Mouse (Mus musculus): ENCODE data around the gene Prdm10. TPM values are rescaled to one million over a fixed set of nuclear protein-coding genes. Genes with fewer than 3 reads are reported as not detected.

Gene Prdm10
- polyA plus RNA-seq, 1 experiment from 2014 or later: 5.4 TPM

GRCm38 (mm10) chr9:31266013-31266659 is 14.2 kb upstream of the Prdm10 start:
- no peaks in the 10 kb centered on the region for H3K9me3 ChIP-seq (replicated peaks)
- H3K9ac ChIP-seq: no peak overlapping the region
- H3K4me2 ChIP-seq (replicated peaks): no peak overlapping the region
- no peaks in the 10 kb centered on the region for H3K27me3 ChIP-seq
- no peak overlapping the region for H3K4me3 ChIP-seq (replicated peaks)
- peak; percentile 34; the same call in 1 of the 2 replicates for ATAC-seq (ENCODE audit: insufficient number of reproducible peaks, low FRiP score, low TSS enrichment, low read depth)
- H3K27ac ChIP-seq (replicated peaks): peak overlapping the region; percentile 17; the same call in 1 of the 2 replicates
- H3K4me1 ChIP-seq: peaks cover 8% of the 10 kb centered on the region
- WGBS: 56% methylated on average over 5 of the region's 5 CpGs
- H3K36me3 ChIP-seq: no peaks in the 10 kb centered on the region

DNA sequence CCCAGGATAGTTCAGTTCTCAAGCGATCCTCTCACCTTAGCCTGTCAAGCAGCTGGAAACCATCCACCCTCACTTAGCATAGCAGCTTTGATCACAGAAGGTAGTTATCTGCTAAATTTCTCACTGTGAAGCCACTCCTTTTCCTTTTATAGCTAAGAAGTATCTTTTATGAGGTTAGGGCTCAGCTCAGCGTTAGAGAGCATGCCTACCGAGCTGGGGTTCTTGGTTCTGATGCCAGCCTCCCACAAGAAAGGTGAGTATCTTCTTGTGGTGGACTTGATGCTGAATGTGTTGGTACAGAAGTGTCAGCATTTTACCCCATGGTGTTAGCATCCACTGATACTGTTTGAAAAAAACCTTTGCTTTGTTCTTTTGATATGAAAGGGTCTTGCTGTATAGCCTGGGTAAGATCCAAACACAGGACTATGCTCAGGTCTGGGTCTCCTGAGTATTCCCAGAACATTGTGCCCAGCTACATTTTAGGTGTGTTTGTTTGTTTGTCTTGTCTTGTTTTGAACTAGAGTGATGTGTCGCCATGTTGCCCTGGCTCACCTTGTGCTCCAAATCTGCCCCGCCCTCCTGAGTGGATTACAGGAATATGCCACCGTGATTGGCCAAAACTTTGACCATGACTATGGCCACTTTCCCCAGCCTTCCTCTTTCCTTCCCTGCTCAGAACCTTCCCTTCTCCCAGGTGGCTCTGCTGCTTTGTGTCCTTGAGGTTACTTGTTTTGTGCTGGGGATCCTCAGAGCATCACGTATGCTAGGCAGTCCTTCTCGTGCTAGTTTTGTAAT is 8.9 kb upstream of the Prdm10 start:
- Histone ChIP-seq H3K4me1 (peaks cover 4% of the 10 kb centered on the region; the same call in 1 of the 2 replicates), H3K27me3 (no peaks in the 10 kb centered on the region), H3K9ac (no peak overlapping the region), H3K36me3 (no peaks in the 10 kb centered on the region), H3K27ac (replicated peaks) (no peak overlapping the region), H3K4me3 (replicated peaks) (no peak overlapping the region), H3K9me3 (replicated peaks) (no peaks in the 10 kb centered on the region), H3K4me2 (replicated peaks) (no peak overlapping the region)
- WGBS: 74% methylated on average over 8 of the region's 8 CpGs
- ATAC-seq (ENCODE audit: insufficient number of reproducible peaks, low FRiP score, low TSS enrichment, low read depth): no peak

- H3K4me1 ChIP-seq: no peaks in the 10 kb centered on the region
- no peaks in the 10 kb centered on the region for H3K27me3 ChIP-seq
- no peak overlapping the region for H3K9ac ChIP-seq
- no peak for ATAC-seq (ENCODE audit: insufficient number of reproducible peaks, low FRiP score, low TSS enrichment, low read depth)
- H3K4me2 ChIP-seq (replicated peaks): no peak overlapping the region
- H3K36me3 ChIP-seq: no peaks in the 10 kb centered on the region
- H3K4me3 ChIP-seq (replicated peaks): no peak overlapping the region
- H3K27ac ChIP-seq (replicated peaks): no peak overlapping the region
- no peaks in the 10 kb centered on the region for H3K9me3 ChIP-seq (replicated peaks)
- WGBS: 58% methylated on average over 4 of the region's 4 CpGs
Measured at GRCm38 (mm10) chr9:31272160-31272559, 8.2 kb upstream of the Prdm10 start.

GRCm38 (mm10) chr9:31278651-31279050 is 1.7 kb upstream of the Prdm10 start:
- H3K9me3 ChIP-seq (replicated peaks): no peaks in the 10 kb centered on the region
- no peaks in the 10 kb centered on the region for H3K27me3 ChIP-seq
- H3K9ac ChIP-seq: no peak overlapping the region
- WGBS: 72% methylated on average over 7 of the region's 7 CpGs
- H3K27ac ChIP-seq (replicated peaks): 0 out of 2 replicates have a peak overlapping the region, but pooled peaks have one; percentile 98
- ATAC-seq (ENCODE audit: insufficient number of reproducible peaks, low FRiP score, low TSS enrichment, low read depth): no peak
- no peaks in the 10 kb centered on the region for H3K36me3 ChIP-seq
- H3K4me3 ChIP-seq (replicated peaks): no peak overlapping the region
- peaks cover 14% of the 10 kb centered on the region for H3K4me1 ChIP-seq
- no peak overlapping the region for H3K4me2 ChIP-seq (replicated peaks)

- H3K27me3 ChIP-seq: no peaks in the 10 kb centered on the region
- WGBS: 56% methylated on average over 2 of the region's 2 CpGs
- H3K9me3 ChIP-seq (replicated peaks): no peaks in the 10 kb centered on the region
- H3K4me1 ChIP-seq: peaks cover 14% of the 10 kb centered on the region
- peak overlapping the region; percentile 98 for H3K27ac ChIP-seq (replicated peaks)
- peak overlapping the region; percentile 69; the same call in 1 of the 2 replicates for H3K9ac ChIP-seq
- no peaks in the 10 kb centered on the region for H3K36me3 ChIP-seq
- H3K4me3 ChIP-seq (replicated peaks): peak overlapping the region; percentile 74
- ATAC-seq (ENCODE audit: insufficient number of reproducible peaks, low FRiP score, low TSS enrichment, low read depth): no peak
- peak overlapping the region; percentile 74 for H3K4me2 ChIP-seq (replicated peaks)
Measured at GRCm38 (mm10) chr9:31279306-31279705, 1.0 kb upstream of the Prdm10 start.

- H3K27ac ChIP-seq (replicated peaks): peak overlapping the region; percentile 98
- peak; percentile 81 for ATAC-seq (ENCODE audit: insufficient number of reproducible peaks, low FRiP score, low TSS enrichment, low read depth)
- peak overlapping the region; percentile 69 for H3K9ac ChIP-seq
- H3K9me3 ChIP-seq (replicated peaks): no peaks in the 10 kb centered on the region
- WGBS: under 1% methylated on average over 25 of the region's 25 CpGs
- peak overlapping the region; percentile 74 for H3K4me2 ChIP-seq (replicated peaks)
- H3K4me1 ChIP-seq: peaks cover 14% of the 10 kb centered on the region
- H3K4me3 ChIP-seq (replicated peaks): peak overlapping the region; percentile 74
- H3K27me3 ChIP-seq: no peaks in the 10 kb centered on the region
- H3K36me3 ChIP-seq: no peaks in the 10 kb centered on the region
Measured at GRCm38 (mm10) chr9:31279885-31280365, 413 bp upstream of the Prdm10 start.

DNA sequence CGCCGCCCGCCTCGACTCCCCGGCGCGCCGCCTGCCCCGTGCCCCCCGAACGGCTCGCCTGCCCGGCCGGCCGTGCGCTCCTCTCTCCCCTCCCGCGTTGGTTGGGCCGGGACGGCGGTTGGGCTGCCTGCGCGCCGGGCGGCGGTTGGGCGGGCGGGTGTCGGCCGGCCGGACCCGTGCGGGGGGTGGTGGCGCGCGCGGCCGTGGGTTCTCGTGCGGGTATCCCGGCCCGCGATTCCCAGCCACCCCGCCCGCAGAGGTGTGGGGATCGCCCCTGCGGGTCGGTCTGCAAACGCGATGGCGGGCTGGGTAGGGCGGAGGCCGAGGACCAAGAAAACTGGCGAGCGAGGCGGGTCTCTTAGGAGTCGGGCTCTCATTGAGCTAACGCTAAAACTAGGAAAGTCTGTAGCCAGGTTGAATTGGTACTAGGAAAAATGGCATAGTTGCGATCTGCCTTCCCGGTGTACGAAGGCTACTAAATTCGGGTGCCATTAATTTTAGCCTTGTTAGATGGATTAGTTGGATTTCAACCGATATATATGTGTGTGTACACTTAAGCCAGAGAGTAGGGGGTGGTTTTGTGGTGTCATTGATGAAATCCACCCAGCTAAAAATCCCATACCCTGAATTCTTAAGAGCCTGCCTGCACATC is 799 bp downstream of the Prdm10 start:
- peaks cover 3% of the 10 kb centered on the region; the same call in 1 of the 2 replicates for H3K36me3 ChIP-seq
- under 1% methylated on average over 59 of the region's 63 CpGs for WGBS

GRCm38 (mm10) chr9:31281663-31282015 is 1.3 kb downstream of the Prdm10 start:
- peak overlapping the region; percentile 74 for H3K4me2 ChIP-seq (replicated peaks)
- H3K9ac ChIP-seq: peak overlapping the region; percentile 69
- H3K27me3 ChIP-seq: no peaks in the 10 kb centered on the region
- H3K27ac ChIP-seq (replicated peaks): peak overlapping the region; percentile 98
- H3K4me1 ChIP-seq: peaks cover 14% of the 10 kb centered on the region
- peaks cover 4% of the 10 kb centered on the region; the same call in 1 of the 2 replicates for H3K36me3 ChIP-seq
- 2% methylated on average over 11 of the region's 11 CpGs for WGBS
- peak overlapping the region; percentile 74 for H3K4me3 ChIP-seq (replicated peaks)
- ATAC-seq (ENCODE audit: insufficient number of reproducible peaks, low FRiP score, low TSS enrichment, low read depth): no peak
- H3K9me3 ChIP-seq (replicated peaks): no peaks in the 10 kb centered on the region

More for the DNA sequence above, 799 bp downstream of the Prdm10 start:
- H3K4me3 ChIP-seq (replicated peaks): peak overlapping the region; percentile 74
- H3K27me3 ChIP-seq: no peaks in the 10 kb centered on the region
- peak; percentile 80 for ATAC-seq (ENCODE audit: insufficient number of reproducible peaks, low FRiP score, low TSS enrichment, low read depth)
- peak overlapping the region; percentile 74 for H3K4me2 ChIP-seq (replicated peaks)
- peak overlapping the region; percentile 69 for H3K9ac ChIP-seq
- H3K4me1 ChIP-seq: peaks cover 14% of the 10 kb centered on the region
- H3K27ac ChIP-seq (replicated peaks): peak overlapping the region; percentile 98
- H3K9me3 ChIP-seq (replicated peaks): no peaks in the 10 kb centered on the region

GRCm38 (mm10) chr9:31282536-31282935 is 2.2 kb downstream of the Prdm10 start:
- H3K4me2 ChIP-seq (replicated peaks): 0 out of 2 replicates have a peak overlapping the region, but pooled peaks have one; percentile 8
- WGBS: 28% methylated on average over 4 of the region's 4 CpGs
- 0 out of 2 replicates have a peak overlapping the region, but pooled peaks have one; percentile 29 for H3K27ac ChIP-seq (replicated peaks)
- H3K4me3 ChIP-seq (replicated peaks): no peak overlapping the region
- H3K36me3 ChIP-seq: peaks cover 4% of the 10 kb centered on the region; the same call in 1 of the 2 replicates
- peaks cover 14% of the 10 kb centered on the region for H3K4me1 ChIP-seq
- no peak overlapping the region for H3K9ac ChIP-seq
- no peak for ATAC-seq (ENCODE audit: insufficient number of reproducible peaks, low FRiP score, low TSS enrichment, low read depth)
- no peaks in the 10 kb centered on the region for H3K9me3 ChIP-seq (replicated peaks)
- no peaks in the 10 kb centered on the region for H3K27me3 ChIP-seq

- no peak for ATAC-seq (ENCODE audit: insufficient number of reproducible peaks, low FRiP score, low TSS enrichment, low read depth)
- Histone ChIP-seq H3K9me3 (replicated peaks) (no peaks in the 10 kb centered on the region), H3K27me3 (no peaks in the 10 kb centered on the region), H3K4me1 (peaks cover 14% of the 10 kb centered on the region), H3K9ac (no peak overlapping the region), H3K36me3 (peaks cover 4% of the 10 kb centered on the region; the same call in 1 of the 2 replicates), H3K27ac (replicated peaks) (no peak overlapping the region), H3K4me2 (replicated peaks) (no peak overlapping the region), H3K4me3 (replicated peaks) (no peak overlapping the region)
- WGBS: 80% methylated on average over 4 of the region's 4 CpGs
Measured at GRCm38 (mm10) chr9:31283044-31283443, 2.7 kb downstream of the Prdm10 start.

DNA sequence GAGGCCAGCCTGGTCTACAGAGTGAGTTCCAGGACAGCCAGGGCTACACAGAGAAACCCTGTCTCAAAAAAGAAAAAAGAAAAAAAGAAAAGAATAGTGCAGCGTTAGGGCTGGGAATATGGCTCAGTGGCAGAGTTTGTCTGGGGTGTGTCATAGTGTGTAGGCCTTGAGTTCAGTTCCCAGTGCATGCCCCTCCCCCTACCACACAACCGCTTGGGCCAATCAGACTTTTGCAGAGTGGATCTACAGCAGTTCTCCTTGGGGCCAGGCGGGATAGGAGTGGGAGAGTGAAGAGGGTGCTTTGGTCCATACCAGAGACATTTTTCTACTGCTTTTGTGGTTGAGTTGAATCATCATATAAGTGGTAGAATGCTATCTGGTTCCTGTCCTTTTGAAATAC is 3.6 kb downstream of the Prdm10 start:
- Histone ChIP-seq H3K36me3 (peaks cover 4% of the 10 kb centered on the region; the same call in 1 of the 2 replicates), H3K27ac (replicated peaks) (no peak overlapping the region), H3K4me3 (replicated peaks) (no peak overlapping the region), H3K4me1 (peaks cover 14% of the 10 kb centered on the region), H3K27me3 (no peaks in the 10 kb centered on the region), H3K4me2 (replicated peaks) (no peak overlapping the region), H3K9ac (no peak overlapping the region), H3K9me3 (replicated peaks) (no peaks in the 10 kb centered on the region)
- WGBS: 80% methylated on average over 3 of the region's 3 CpGs
- ATAC-seq (ENCODE audit: insufficient number of reproducible peaks, low FRiP score, low TSS enrichment, low read depth): no peak
